ENCODE assay signal across 8 mouse cellular contexts in genomic region chr11:62457241-62457890, GRCm38 (mm10). TPM values are rescaled to one million over a fixed set of nuclear protein-coding genes. Genes with fewer than 3 reads are reported as not detected.
A peak's percentile ranks its signal among the peaks of the same experiment; 100 is the strongest.
DNase-seq lines count a peak whose midpoint lies in the region; ATAC-seq lines count a peak whose summit lies in the region.

No protein-coding gene starts in this region.

- peak; percentile 96 for ATAC-seq in hindbrain, embryonic 14.5 days (ENCODE audit: low FRiP score)

- under 1% methylated on average over 63 of the region's 73 CpGs for whole genome bisulfite sequencing in hindbrain, embryonic 14.5 days

- H3K4me3 ChIP-seq in hindbrain, embryonic 14.5 days (replicated peaks; ENCODE audit: low read length): peak overlapping the region; percentile 94

- H3K27me3 ChIP-seq in hindbrain, embryonic 14.5 days (ENCODE audit: control insufficient read depth, insufficient read depth, low read length): no peaks in the 10 kb centered on the region

- H3K9ac ChIP-seq in hindbrain, embryonic 14.5 days: peak overlapping the region; percentile 96

- H3K9me3 ChIP-seq in hindbrain, embryonic 14.5 days (ENCODE audit: control insufficient read depth, low read length): no peaks in the 10 kb centered on the region

- peak overlapping the region; percentile 81 for H3K4me2 ChIP-seq in hindbrain, embryonic 14.5 days (replicated peaks)

- peak overlapping the region; percentile 96 for H3K27ac ChIP-seq in hindbrain, embryonic 14.5 days

- peak; percentile 93 for DNase-seq in R1 (ENCODE audit: low read depth, low spot score)
- peak; percentile 90 to 92 for DNase-seq in cerebellum, postnatal 25 days
- peak; percentile 67 to 74 for DNase-seq in frontal cortex, postnatal 25 days (ENCODE audit: low spot score in 2 of 2)
- DNase-seq in hindbrain, embryonic 14.5 days (ENCODE audit: low spot score): peak; percentile 85
- peak; percentile 87 to 89 for DNase-seq in layer of hippocampus, postnatal 36 days
- peak; percentile 95 for DNase-seq in lung, postnatal 25 days (ENCODE audit: low spot score)
- peak; percentile 74 for DNase-seq in retina, adult 2 months (ENCODE audit: low read depth, low spot score)
- peak; percentile 93 for DNase-seq in thymus, postnatal 25 days

- peaks cover 17% of the 10 kb centered on the region for H3K4me1 ChIP-seq in hindbrain, embryonic 14.5 days (replicated peaks; ENCODE audit: control insufficient read depth, insufficient read depth, low read length)

- no peaks in the 10 kb centered on the region for H3K36me3 ChIP-seq in hindbrain, embryonic 14.5 days (replicated peaks; ENCODE audit: control insufficient read depth, insufficient read depth)

RNA-seq across cellular contexts. Expression of gene Pigl, which starts 0.9 kb away (rescaled TPM):
- polyA plus RNA-seq in hindbrain, embryonic 14.5 days (2014; fragmentation: Nextera tagmentation; extraction: Ambion mirVana): 8.6 and 10.4 TPM in 2 replicates
- total RNA-seq in layer of hippocampus, postnatal 36 days (2021): 1 to 10 TPM; 6.4 to 8.4 TPM

RNA-seq across cellular contexts. Expression of gene Ncor1, which starts 1.0 kb away (rescaled TPM):
- 189 and 202 TPM in 2 replicates for polyA plus RNA-seq in hindbrain, embryonic 14.5 days (2014; fragmentation: Nextera tagmentation; extraction: Ambion mirVana)
- total RNA-seq in layer of hippocampus, postnatal 36 days (2021): 100 to 1,000 TPM; 276 to 321 TPM

Comparison
In these comparisons a context has a peak if more than half of its experiments do, and no peak if none do; other contexts are left out.
1. Peak in every context shown above with its lines: DNase-seq, ATAC-seq, H3K4me3 ChIP-seq and H3K27ac ChIP-seq.